Mouse (Mus musculus): ENCODE data around the gene Timp2.

- TF ChIP-seq EP300 (IDR thresholded peaks at IDR 0.05; ENCODE audit: insufficient read depth, low read depth, low read length) = no peak
- no peak for TF ChIP-seq CTCF (IDR thresholded peaks at IDR 0.05; ENCODE audit: low read depth, low read length)
These were observed 101.2 kb downstream of the Timp2 start for GRCm38 (mm10) chr11:118254159-118254951.
